Mouse (Mus musculus): ENCODE measurements at regions not wholly inside any gene's neighbourhood (a gene's known extent, or its start where the extent isn't known, plus 50 kb on each side); places are given as distances from the start of the nearest gene placed in this dataset.

DNA sequence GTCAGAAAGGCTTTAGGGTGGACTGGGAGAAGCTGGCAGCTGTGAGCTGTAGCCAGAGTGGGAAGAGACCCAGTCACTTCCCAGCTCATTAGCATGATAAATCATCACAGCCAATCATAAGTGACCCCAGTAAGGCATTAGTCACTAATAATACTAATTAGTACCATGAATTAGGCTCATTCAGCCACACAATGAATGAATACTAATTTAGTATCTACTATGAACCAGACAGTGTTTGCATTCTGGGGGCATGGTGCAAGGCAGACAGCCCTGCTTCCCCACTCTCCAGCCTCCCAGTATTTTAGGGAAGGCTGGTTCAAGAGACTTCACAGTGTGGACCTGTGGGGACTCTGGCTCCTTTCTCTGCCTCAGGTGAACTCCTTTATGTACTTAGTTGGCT, 523.7 kb downstream of the Tbc1d22a start:
- no peak for DNase-seq (ENCODE audit: low spot score)

DNA sequence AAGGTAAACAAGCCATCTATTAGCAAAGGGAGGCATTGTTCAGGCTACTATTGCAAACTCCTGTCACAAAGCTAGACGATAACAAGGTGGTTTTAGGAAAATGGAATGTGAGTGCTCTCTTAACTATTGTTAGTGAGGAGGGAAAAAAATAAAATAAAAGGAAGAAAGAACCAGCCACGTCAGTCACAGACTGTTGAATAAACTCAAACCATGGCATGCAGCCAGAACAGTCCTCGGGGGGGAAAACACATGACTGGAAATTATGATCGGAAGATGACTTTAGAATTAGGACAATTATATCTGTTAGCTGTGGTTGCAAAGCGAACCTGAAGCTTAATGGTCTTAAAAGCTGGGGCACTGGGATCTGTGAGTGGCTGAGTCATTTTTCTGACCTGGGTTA, 524.1 kb downstream of the Tbc1d22a start:
- no peak for DNase-seq (ENCODE audit: low spot score)

DNA sequence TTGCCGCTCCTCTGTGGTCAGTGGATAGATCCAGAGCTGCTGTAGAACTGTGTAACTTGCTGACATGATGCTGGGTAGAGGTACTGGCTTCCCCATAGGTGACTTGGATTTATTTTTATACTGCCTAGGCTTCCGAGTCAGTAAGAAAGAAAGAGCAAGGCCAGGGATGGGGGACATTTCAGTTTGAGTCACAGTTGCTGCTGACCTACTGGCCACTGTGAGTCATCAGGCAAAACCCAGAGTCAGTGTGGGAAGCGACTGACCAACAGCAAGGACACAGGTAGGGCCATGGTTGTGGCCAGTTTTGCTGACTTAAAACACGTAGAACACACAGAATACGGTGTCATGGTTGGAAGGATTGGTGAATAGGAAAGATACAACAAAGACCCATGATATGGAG, 524.5 kb downstream of the Tbc1d22a start:
- no peak for DNase-seq (ENCODE audit: low spot score)

DNA sequence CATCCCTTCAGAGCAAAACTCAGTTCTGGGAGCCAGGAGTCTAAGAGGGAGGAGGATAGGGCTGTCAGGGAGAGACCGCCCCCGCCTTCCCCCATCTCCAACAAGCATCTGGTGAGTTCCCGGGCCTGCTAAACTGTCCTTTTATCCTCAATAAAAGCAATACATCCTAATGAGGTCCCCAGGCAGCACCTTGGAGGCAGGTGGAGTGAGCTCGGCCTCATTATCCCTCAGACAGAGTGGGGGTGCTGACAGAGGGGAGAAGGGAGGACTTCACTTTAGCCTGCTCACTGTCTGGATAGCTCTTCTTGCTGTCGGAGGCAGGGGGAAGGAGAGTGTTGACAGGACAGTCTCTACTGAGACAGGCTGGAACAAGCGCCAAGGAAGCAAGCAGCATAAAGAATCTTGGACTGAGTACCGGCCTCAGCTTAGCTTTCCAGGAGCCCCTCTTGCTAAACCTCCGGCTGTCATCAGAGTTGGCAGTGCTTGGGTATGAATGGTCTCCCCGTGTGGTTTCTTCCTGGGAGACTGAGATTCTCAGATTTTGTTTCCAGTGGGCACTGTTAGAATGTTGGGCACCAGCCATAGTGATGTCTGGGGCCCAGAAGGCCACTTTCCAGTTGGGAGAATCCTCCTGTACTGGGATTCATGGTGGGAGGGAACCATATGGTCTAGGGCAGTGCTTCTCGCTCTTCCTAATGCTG, 537.3 kb downstream of the Tbc1d22a start:
- DNase-seq (ENCODE audit: low spot score): no peak

DNA sequence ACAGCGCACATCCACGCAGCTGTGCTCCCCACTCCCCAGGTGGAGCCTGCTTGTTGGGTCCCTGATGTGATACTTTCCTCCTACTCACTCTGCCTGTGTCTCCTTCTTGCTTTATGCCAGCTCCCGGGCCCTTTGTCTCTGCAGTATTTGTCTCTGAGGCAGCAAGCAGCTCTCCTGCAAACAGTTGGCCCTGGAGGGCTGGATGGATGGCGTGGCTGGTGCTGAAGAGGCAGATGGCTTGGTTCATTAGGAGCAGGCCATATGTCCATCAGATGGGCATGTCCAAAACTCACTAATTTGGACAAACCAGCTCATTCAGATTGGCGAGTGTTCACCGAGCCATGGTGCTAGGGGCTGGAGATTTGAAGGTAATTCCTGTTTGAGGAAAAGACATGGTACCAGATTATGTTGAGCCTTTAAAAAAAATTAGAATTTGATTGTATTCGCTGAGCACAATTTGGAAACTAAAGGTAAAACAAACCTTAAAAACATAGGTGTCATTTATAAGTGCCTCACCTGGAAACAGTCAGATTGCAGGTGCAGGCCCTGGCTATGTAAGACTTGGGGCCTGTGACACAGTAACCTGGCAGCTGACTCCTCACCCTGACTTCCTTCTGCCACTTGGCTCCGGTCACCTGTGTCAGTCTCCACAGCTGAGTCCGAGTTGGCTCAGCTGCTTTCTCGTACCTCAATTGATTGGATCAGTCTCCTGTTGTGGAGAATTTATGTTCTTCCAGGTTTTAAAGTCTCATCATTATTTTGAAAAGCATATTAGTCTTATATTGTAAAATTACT, 549.5 kb downstream of the Tbc1d22a start:
- DNase-seq (ENCODE audit: low spot score): no peak

DNA sequence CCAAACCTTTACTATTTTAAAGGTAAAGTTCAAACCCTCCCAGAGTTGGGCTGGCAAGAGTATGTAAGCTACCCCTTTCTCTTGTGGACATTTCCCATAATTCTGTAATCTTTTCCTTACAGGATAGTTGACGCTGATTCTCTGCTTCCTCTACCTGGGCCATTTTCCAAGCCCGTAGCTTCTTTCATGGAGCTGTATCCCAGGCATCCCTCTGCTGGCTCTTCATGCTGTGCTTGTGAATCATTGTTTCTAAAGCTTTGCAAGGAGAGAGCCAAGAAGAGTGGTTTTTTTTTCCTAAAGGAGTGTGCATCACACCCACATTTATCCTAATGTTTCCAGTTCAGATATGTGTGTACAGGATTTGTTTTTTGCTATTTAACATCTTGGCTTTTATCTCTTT, 553.4 kb downstream of the Tbc1d22a start:
- no peak for DNase-seq (ENCODE audit: low spot score)

DNA sequence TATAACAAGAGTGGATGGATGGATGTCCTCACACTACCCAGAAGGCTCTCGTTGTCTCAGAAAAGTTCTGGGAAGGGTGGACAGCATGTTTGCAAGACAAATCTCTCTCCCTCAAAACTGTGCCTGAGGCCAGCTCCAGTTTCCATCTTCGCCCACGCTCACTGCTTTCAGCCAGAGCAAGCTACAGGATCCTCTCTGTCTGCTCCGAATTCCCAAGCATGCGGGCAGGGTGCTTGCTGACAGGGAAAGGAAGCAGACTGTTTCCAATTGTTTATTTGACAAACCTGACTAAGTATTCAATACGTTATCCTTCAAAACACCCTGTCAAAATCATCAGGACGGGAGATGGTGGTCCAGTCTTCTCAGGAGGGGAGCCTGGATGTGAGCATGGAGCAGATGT, 558.8 kb downstream of the Tbc1d22a start:
- DNase-seq (ENCODE audit: low spot score): no peak

DNA sequence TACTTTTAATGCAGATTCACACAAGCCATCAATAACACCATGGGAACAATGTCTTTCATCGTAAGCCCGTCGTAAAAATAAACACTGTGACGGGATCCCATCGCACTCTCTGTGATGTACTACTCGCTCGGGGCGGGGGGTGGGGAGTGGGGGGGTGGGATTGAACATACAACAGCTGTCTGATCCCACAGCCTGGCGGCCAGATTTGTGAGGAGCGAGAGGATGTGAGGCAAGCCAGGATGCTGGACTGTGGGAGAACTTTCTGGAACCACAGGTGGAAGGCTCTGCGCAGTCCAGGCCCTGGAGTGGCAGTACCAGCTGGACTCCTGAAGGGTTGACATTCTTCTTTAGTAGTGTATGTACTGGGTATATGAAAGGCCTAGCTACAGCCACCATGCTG, 563.7 kb downstream of the Tbc1d22a start:
- no peak for DNase-seq (ENCODE audit: low spot score)

DNA sequence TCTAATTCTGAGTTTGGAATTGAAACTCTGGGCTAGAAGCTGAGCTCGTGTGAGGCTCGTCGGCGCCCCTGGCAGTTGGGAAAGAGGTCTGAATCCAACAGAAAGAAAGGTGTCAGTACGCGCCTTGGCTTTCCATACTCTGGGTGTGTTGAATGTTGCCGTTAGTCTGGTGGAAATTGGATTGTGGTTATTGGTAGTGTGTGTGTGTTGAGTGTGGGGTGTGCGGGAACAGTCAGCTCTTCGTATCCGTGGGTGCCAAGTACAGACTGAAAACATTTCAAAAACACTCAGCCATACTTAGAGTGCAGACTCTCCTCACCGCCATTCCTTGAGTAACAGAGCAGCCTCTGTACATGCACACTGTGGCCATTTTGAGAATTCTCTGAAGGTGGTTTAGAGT, 566.9 kb downstream of the Tbc1d22a start:
- DNase-seq (ENCODE audit: low spot score): no peak

DNA sequence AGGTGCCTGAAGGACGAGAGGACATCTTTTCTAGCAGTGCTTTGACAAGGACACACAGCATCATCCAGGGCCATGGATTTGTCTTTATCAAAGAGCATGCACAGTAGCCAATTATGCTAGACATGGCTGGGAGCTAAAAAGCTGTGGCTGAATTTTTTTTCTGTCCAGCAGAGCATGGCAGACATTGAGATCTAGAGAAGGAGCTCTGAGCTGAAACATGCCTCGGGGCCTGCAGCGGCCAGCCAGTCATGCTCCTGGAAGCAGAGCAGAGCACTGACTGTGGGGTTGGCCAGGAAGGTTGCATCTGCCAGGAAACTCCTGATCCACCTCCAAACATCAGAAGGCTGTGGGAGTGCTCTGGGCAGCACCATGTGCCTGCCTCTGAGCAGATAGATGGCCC, 580.5 kb downstream of the Tbc1d22a start:
- DNase-seq (ENCODE audit: low spot score): no peak

DNA sequence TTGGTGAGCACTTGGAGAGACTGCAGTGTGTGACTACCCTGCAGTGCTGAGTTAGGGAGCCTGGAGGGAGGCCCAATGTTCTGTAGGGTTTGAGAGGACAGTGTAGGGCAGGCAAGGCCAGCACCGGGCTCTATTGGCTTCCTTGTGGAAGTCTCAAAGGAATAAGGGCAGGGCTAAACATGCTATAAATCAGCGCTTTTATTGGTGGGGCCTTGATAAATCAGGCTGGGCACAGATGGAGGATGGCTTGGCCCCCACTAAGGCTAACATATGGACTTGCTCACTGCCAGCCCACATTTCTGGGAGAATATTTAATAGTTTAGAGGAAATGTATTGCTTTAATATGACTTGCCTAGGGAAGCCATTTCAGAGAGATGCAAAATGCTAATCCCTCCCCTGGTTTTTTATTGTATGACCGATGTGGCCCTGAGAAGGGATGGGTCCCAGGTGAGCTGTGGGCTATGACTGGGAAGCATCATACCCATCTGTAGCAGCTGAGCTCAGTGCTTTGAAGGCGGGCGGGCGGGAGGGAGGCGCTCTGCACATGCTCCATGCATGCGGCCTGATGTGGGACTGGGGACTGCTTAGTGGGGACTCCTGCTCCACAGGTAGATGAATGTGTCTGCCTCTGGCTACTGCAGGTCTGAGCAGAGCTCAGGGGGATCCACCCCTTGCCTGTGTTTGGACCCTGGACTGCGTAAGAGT, 584.4 kb downstream of the Tbc1d22a start:
- no peak for DNase-seq (ENCODE audit: low spot score)

DNA sequence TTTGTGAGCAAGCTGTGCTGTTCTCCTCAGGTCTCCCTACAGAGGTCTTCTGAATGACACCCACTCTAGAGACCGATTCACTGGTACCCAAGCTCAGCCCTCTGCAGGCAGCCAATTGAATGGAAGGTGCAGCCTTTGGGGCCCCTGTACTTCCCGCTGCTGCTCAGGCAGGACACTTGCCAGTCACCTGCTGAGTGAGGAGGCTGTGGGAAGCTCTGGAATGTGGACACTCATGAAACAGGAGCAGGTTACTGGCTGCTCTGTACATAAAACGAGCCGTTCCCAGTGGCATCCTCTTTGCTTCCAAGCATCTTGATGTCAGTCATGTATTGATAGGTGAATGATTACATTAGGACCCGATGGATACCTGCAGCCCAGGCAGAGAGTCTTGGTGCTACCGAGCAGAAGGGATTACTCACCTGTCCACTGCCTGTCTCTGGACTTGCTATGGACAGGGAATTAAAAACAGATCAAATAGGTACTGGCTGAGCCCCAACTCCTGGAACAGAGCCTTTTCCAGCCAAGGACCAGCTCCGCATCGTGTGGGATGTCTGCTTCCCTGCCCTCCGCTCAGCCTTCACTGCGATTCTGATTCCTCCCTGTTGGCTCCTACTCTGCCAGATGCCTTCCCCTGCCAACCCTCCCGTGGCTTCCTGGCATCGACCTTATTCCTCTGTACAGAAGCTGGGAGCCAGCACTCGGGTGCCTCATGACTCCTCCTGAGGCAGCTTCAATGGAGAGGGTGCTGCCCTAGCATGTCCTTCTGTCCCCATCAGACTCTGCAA, 593.2 kb downstream of the Tbc1d22a start:
- no peak for DNase-seq (ENCODE audit: low spot score)

DNA sequence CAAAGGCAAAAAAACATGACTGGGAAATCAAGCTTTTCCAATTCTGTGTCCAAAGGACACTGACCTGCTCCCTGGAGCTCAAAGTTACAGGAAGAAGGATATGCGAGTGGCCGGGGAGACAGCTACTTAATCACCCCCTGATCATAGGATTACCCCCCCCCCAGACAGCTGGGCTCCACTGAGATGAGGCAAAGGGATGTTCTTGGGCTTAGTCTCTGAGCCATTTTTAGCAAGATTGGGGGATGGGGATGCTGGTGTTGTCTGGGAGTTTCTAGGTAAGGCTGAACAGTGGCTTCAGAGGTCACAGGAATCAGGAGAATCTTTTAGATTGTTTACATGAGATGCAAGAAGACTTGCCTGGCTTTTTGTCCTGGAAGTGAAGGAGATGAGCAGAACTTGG, 597.6 kb downstream of the Tbc1d22a start:
- DNase-seq (ENCODE audit: low spot score): no peak

DNA sequence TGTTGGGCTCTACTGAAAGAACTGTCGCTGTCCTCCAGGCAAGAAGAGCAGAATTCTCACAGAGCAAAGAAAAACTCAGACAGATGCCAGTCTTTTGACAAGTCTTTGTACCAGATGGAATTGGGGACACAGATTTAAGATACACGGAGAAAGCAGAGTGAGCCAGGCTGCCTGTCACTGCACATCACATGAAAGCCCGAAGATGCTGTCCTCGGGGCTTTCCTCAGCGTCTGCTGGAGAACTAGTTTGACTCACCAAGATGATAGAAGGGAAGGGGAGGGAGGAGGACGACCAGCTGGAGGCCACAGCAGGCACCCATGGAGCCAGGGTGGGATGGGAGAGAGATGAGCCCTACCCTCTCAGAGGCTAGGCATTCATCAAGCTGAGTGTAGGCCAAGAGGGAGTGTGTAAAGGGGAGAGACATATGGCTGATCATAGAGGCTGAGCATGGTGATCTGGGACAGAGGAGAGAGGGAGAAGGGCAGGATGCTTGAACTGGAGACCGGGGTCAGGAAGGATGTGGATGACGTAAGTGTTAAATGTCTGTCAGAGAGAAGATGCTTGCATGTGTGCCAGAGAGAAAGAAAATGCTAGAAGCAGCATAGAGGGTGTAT, 600.7 kb downstream of the Tbc1d22a start:
- no peak for DNase-seq (ENCODE audit: low spot score)

DNA sequence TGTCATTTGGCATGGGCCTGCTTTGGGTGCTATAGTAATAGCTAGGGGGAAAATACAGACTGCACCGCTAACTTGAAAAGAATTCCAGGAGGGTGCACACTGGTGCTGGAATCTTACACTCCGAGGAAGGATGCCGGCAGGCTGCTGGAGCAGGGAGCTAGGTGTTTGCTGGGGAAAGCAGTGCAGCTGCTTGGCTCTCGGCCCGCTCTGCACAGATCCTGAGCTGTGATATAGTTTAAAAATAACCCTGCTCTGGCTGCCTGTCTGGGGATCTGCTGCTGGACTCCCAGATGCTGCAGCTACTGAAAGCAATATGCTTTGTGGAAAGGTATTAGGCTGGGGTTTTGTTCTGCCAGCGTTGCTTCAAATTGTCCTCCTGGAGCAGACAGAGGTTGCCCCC, 621.7 kb downstream of the Tbc1d22a start:
- no peak for DNase-seq (ENCODE audit: low spot score)

DNA sequence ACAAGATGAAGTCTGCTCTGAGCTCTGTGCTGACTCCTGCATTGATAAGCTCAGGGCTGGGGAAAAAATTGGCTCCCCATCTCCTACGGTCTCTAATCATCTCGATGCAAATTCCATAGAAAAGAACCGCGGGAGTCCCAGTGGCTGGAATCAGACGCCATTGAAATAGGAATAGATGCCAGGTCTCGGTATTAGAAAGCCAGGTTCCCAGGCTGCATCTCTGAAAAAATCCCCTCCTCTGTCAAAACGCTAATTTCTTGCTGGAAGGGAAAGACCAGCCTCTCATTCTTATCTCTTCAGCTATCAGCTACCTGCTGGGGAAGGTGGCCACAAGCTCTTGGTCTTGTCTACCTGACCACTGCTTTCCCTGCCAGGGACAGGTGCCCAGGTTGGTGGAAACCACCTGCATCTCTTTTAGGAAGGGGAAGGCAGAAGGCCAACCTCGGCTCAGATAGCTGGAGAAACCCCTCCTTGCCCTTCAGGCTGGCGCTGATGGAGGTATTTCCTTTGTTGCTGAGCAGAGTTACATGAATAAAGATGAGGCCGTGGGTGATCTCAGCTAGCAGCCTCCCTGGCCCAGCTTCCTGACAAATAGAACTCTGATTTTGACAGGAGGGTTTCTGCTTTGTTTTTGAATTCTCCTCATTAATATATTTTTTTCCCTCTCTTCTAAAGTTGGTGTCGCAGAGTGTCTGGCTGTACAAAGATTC, 638.1 kb downstream of the Tbc1d22a start:
- no peak for DNase-seq (ENCODE audit: low spot score)

DNA sequence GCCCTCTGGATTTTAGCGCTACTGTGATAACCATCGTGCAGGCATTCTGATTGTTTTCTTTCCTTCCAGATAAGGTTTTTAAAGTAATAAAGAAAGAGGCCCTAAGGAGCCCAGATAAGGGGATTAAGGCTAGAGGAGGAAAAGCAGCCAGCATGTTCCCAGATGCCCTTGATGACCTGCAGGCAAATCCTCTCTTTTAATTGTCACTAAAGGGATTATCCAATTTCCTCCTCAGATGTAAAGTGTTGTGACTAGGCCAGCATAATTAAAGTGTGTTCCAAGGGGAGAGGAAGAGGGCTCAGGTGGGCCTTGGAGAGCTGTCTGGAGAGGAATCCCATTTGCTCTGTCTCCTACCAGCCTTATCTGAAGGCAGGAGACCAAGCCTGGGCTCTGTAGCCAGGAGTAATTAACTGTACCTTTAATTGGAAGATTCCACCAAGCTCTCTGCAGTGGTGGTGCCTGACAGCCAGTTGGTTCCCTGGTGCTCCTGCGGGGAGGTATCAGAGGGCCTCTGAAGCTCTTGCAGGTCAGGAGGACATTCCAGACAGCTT, 644.2 kb downstream of the Tbc1d22a start:
- no peak for DNase-seq (ENCODE audit: low spot score)

DNA sequence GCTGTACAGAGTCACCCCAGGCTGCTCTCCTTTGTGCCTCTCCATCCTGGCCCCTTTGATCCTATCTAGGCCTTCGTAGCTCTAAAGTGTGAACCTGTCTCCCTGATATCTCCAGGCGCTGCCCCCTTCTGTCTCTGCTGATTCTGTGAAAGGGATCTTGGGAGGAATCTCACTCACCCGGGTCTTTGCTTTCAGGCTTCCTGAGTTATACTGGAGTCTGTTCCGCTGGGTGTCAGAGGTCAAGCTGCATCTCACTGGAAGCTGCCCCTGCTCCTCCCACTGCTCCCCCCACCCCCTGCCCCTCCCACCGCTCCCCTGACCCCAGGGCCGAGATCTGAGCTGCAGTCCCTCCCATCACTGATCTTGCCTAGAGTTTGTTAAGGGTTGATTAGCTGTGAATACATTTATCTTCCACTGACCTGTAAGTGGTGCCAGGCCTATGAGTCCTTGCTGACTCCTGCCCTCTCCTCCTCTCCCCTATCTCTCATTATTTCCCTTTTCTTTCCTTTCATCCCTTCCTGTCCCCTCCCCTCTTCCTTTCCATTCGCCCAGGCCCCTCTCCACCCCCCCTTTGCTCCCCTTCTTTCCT, 661.6 kb downstream of the Tbc1d22a start:
- no peak for DNase-seq (ENCODE audit: low spot score)

DNA sequence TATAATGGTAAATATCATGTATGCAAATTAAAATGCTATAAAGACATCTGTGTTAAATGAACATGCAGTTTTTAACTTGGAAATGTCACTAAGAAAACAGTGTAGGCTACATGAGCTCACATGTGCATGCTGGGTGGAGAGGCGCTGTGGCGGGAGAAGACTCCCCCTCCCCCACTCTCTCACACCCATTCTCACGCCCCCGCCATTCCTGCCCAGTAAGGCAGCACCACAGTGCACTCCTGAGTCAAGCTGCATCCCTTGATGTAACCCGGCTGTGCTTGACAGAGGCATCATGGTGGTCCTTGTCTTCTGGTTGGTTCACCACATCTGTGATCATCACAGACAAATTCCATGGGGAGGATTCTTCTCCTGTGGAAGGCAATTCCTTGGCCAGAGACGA, 647.1 kb upstream of the Fam19a5 start:
- no peak for DNase-seq (ENCODE audit: low spot score)

DNA sequence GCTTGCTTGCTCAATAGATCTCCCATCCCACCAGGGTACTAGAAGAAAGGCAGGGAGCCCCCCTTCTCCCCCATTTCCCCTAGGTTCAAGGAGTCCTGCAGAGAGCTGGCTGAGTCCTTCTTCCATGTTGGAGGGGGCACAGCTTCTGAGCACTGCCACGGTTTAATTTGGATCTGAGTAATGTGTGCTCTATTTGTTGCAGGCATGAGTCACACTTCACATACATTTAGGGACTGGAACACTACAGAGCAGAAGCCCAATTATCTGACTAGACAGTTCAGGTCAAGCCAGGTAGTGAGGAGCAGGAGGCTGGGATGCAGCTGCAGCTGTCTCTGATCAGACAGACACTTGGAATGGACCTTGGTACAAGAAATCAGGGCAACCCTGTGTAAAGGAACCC, 644.1 kb upstream of the Fam19a5 start:
- DNase-seq (ENCODE audit: low spot score): no peak

DNA sequence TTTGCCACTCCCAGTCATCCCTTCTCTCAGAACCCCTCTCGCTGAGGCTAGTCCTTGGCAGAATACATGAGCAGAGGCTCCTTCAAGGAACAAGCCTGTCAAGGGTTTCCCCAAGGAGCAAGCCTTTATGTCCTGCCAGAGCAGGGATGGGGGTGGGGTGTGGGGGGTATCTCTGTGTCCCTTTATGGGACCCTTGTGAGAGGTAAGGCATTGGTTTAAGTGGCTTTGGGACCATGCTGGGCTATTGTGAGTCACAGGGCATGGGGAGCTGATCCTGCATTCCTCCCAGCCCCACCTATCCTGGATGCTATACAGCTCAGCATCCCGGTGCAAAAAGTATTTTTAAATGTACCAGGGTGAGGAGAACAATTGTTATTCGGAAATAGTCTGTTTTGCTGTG, 641.1 kb upstream of the Fam19a5 start:
- DNase-seq (ENCODE audit: low spot score): no peak

Measured in testis, postnatal 10 days (tissue).